Mouse (Mus musculus): Measurements from ENCODE around the gene Rsf1. TPM values are rescaled to one million over a fixed set of nuclear protein-coding genes. Genes with fewer than 3 reads are reported as not detected.

Rsf1 gene
- total and polyA plus RNA-seq, 3 experiments: 5.9 to 21.8 (median 11.9) TPM

GRCm38 (mm10) chr7:97701106-97701505 is 121.4 kb downstream of the Rsf1 start:
- DNase-seq (ENCODE audit: extremely low read depth): no peak
- TF ChIP-seq POLR2AphosphoS2 (IDR thresholded peaks at IDR 0.05; ENCODE audit: low read depth, low read length) (no peak), CHD1 (IDR thresholded peaks at IDR 0.05; ENCODE audit: low read depth, low read length) (no peak), ZNF384 (IDR thresholded peaks at IDR 0.05; ENCODE audit: low read depth, low read length) (no peak), MYC (IDR thresholded peaks at IDR 0.05; ENCODE audit: low read depth, low read length) (no peak), TCF12 (IDR thresholded peaks at IDR 0.05; ENCODE audit: low read depth, low read length) (no peak), GABPA (IDR thresholded peaks at IDR 0.05; ENCODE audit: insufficient replicate concordance, low read depth, low read length) (no peak), IRF4 (IDR thresholded peaks at IDR 0.05; ENCODE audit: low read depth, low read length) (no peak)
- Histone ChIP-seq H3K9ac (ENCODE audit: insufficient read depth, low read depth) (no peak overlapping the region), H3K36me3 (replicated peaks in 1 of 2; ENCODE audit: control insufficient read depth in 1 of 2, insufficient read depth in 1 of 2, low read length in 1 of 2) (peaks cover 4 to 63% of the 10 kb centered on the region in 2 experiments), H3K4me1 (ENCODE audit: control insufficient read depth in 1 of 2, insufficient read depth in 2 of 2) (peaks cover 6 to 48% of the 10 kb centered on the region in 2 experiments; a peak in 3 of 4 replicates), H3K27ac (ENCODE audit: insufficient read depth, low read depth) (no peak overlapping the region), H3K79me2 (replicated peaks; ENCODE audit: control insufficient read depth, extremely low read depth, insufficient read depth, poor library complexity, severe bottlenecking) (peaks cover 83% of the 10 kb centered on the region), H3K9me3 (replicated peaks; ENCODE audit: low read length) (peaks cover 4% of the 10 kb centered on the region), H3K27me3 (replicated peaks) (no peaks in the 10 kb centered on the region), H3K4me3 (replicated peaks in 1 of 3; ENCODE audit: low read depth in 2 of 3, low read length in 2 of 3, poor library complexity in 1 of 3) (no peak overlapping the region), H3K4me2 (ENCODE audit: insufficient read depth, low read depth, poor library complexity, severe bottlenecking) (no peak overlapping the region)
- in situ Hi-C loops (cut with MboI; ENCODE audit: low pct_ligation_motif_present, low pct_unique_long_range_greater_than_20kb, low sequenced_read_pairs): no loop called here
- dilution Hi-C loops (cut with MboI; ENCODE audit: extremely low pct_ligation_motif_present, extremely low pct_unique_long_range_greater_than_20kb, low sequenced_read_pairs): no loop called here

GRCm38 (mm10) chr7:97707123-97707522 is 127.4 kb downstream of the Rsf1 start:
- H3K9ac ChIP-seq (ENCODE audit: insufficient read depth, low read depth): no peak overlapping the region
- H3K36me3 ChIP-seq (replicated peaks in 1 of 2; ENCODE audit: control insufficient read depth in 1 of 2, insufficient read depth in 1 of 2, low read length in 1 of 2): peaks cover 25 to 80% of the 10 kb centered on the region in 2 experiments
- H3K79me2 ChIP-seq (replicated peaks; ENCODE audit: control insufficient read depth, extremely low read depth, insufficient read depth, poor library complexity, severe bottlenecking): peaks cover 60% of the 10 kb centered on the region
- no peaks in the 10 kb centered on the region for H3K27me3 ChIP-seq (replicated peaks)
- peaks cover 8 to 42% of the 10 kb centered on the region in 2 experiments; a peak in 3 of 4 replicates for H3K4me1 ChIP-seq (ENCODE audit: control insufficient read depth in 1 of 2, insufficient read depth in 2 of 2)
- TF ChIP-seq ZNF384 (IDR thresholded peaks at IDR 0.05; ENCODE audit: low read depth, low read length) (no peak), HCFC1 (IDR thresholded peaks at IDR 0.05; ENCODE audit: low read depth, low read length) (no peak), ZC3H11A (IDR thresholded peaks at IDR 0.05; ENCODE audit: low read depth, low read length) (no peak), CHD2 (IDR thresholded peaks at IDR 0.05; ENCODE audit: low read length) (no peak), ZKSCAN1 (IDR thresholded peaks at IDR 0.05; ENCODE audit: borderline replicate concordance, low read depth, low read length) (no peak), IRF4 (IDR thresholded peaks at IDR 0.05; ENCODE audit: low read depth, low read length) (no peak), SIN3A (IDR thresholded peaks at IDR 0.05; ENCODE audit: low read length) (no peak), CTCF (conservative IDR thresholded peaks at IDR 0.05 in 1 of 2, IDR thresholded peaks at IDR 0.05 in 1 of 2; ENCODE audit: low read depth in 2 of 2, low read length in 2 of 2) (no peak), NELFE (IDR thresholded peaks at IDR 0.05; ENCODE audit: low read depth, low read length) (no peak), USF1 (IDR thresholded peaks at IDR 0.05; ENCODE audit: low read depth, low read length) (no peak)
- no peak overlapping the region for H3K27ac ChIP-seq (ENCODE audit: insufficient read depth, low read depth)
- dilution Hi-C loops (cut with MboI; ENCODE audit: extremely low pct_ligation_motif_present, extremely low pct_unique_long_range_greater_than_20kb, low sequenced_read_pairs) (no loop called here), in situ Hi-C loops (cut with MboI; ENCODE audit: low pct_ligation_motif_present, low pct_unique_long_range_greater_than_20kb, low sequenced_read_pairs) (no loop called here)
- no peak for DNase-seq (ENCODE audit: extremely low read depth)
- no peak overlapping the region for H3K4me2 ChIP-seq (ENCODE audit: insufficient read depth, low read depth, poor library complexity, severe bottlenecking)
- no peak overlapping the region for H3K4me3 ChIP-seq (replicated peaks in 1 of 3; ENCODE audit: low read depth in 2 of 3, low read length in 2 of 3, poor library complexity in 1 of 3)
- H3K9me3 ChIP-seq (replicated peaks; ENCODE audit: low read length): no peaks in the 10 kb centered on the region
